Mouse (Mus musculus) megakaryocyte, adult 5-6 weeks (primary cell): ENCODE results near the gene Naa15. TPM values are rescaled to one million over a fixed set of nuclear protein-coding genes. Genes with fewer than 3 reads are reported as not detected.

Experiments used
- ATAC-seq: 2 replicates; pipeline ENCODE4 v1.8.0; 2016; ENCODE audit warnings: mild to moderate bottlenecking, inconsistent platforms; ENCODE audit not compliant: poor library complexity, severe bottlenecking
- total RNA-seq, 2 experiments: library from RNA; stranded (forward) in 1 of 2; stranded (reverse) in 1 of 2; fragments of 153-499, 151-499 nt in 1 of 2; fragments of 221-1000, 200-1000 nt in 1 of 2; gene quantifications; 2 replicates each; pipeline versions ENCODE4 v1.2.3 to v1.2.4; 2015 to 2017

Gene Naa15
- total RNA-seq, 2 experiments from 2014 or later, result 50.3 to 61.9 TPM

GRCm38 (mm10) chr3:51504385-51504952, 89.5 kb downstream of the Naa15 start:
- no peak for ATAC-seq

- ATAC-seq, result no peak
Measured at GRCm38 (mm10) chr3:51505465-51505864, 90.5 kb downstream of the Naa15 start.

- ATAC-seq, result peak; percentile 96
Measured at GRCm38 (mm10) chr3:51510903-51511302, 96.0 kb downstream of the Naa15 start.

GRCm38 (mm10) chr3:51511983-51512382, 97.0 kb downstream of the Naa15 start:
- no peak for ATAC-seq

GRCm38 (mm10) chr3:51517467-51517866, 102.5 kb downstream of the Naa15 start:
- no peak for ATAC-seq

- peak; percentile 86 for ATAC-seq
Measured at GRCm38 (mm10) chr3:51517878-51518762, 103.2 kb downstream of the Naa15 start.

GRCm38 (mm10) chr3:51518763-51519121, 103.8 kb downstream of the Naa15 start:
- peak; percentile 54 for ATAC-seq

GRCm38 (mm10) chr3:51521262-51521661, 106.3 kb downstream of the Naa15 start:
- ATAC-seq, result no peak

- ATAC-seq, result no peak
Measured at GRCm38 (mm10) chr3:51525186-51525785, 110.3 kb downstream of the Naa15 start.

Other genes starting within 250 kb of the Naa15 start
- 12.1 and 13.2 TPM in 2 replicates for gene Noct, start 190.7 kb upstream of the Naa15 start, total RNA-seq (2015)
- 4.4 and 7.6 TPM in 2 replicates for gene Noct, start 190.7 kb upstream of the Naa15 start, total RNA-seq (2017)
- 37.0 and 39.6 TPM in 2 replicates for gene Elf2, start 74.5 kb upstream of the Naa15 start, total RNA-seq (2015)
- gene Elf2, start 74.5 kb upstream of the Naa15 start, total RNA-seq (2017), result 98.4 and 102 TPM in 2 replicates
- gene Mgarp, start 18.4 kb upstream of the Naa15 start, total RNA-seq (2015), result not detected in 2 replicates
- not detected in 2 replicates for gene Mgarp, start 18.4 kb upstream of the Naa15 start, total RNA-seq (2017)
- gene Ndufc1, start 6.2 kb upstream of the Naa15 start, total RNA-seq (2015), result 118 and 150 TPM in 2 replicates
- gene Ndufc1, start 6.2 kb upstream of the Naa15 start, total RNA-seq (2017), result 46.2 and 78.2 TPM in 2 replicates
- 17.5 and 20.0 TPM in 2 replicates for gene Rab33b, start 68.8 kb downstream of the Naa15 start, total RNA-seq (2015)
- gene Rab33b, start 68.8 kb downstream of the Naa15 start, total RNA-seq (2017), result 15.8 and 16.2 TPM in 2 replicates
- gene Setd7, start 145.7 kb downstream of the Naa15 start, total RNA-seq (2015), result 20.5 and 21.7 TPM in 2 replicates
- 15.0 and 23.1 TPM in 2 replicates for gene Setd7, start 145.7 kb downstream of the Naa15 start, total RNA-seq (2017)
- 66.9 and 85.5 TPM in 2 replicates for gene Mgst2, start 245.2 kb downstream of the Naa15 start, total RNA-seq (2015)
- gene Mgst2, start 245.2 kb downstream of the Naa15 start, total RNA-seq (2017), result 38.3 and 40.8 TPM in 2 replicates